Mouse (Mus musculus): ENCODE measurements around the gene 4930583I09Rik.

Gene 4930583I09Rik

GRCm38 (mm10) chr17:64792623-64793022 is 43.2 kb downstream of the 4930583I09Rik start:
- DNase-seq = no peak

- no peak for DNase-seq
Observed at GRCm38 (mm10) chr17:64792076-64792475, 43.8 kb downstream of the 4930583I09Rik start.

- DNase-seq = no peak
Observed at GRCm38 (mm10) chr17:64789175-64789574, 46.7 kb downstream of the 4930583I09Rik start.

GRCm38 (mm10) chr17:64788301-64788700 is 47.6 kb downstream of the 4930583I09Rik start:
- no peak for DNase-seq

- no peak for DNase-seq
Observed at GRCm38 (mm10) chr17:64785961-64786360, 49.9 kb downstream of the 4930583I09Rik start.
